Mouse (Mus musculus): ENCODE data around the gene Col25a1. TPM values are rescaled to one million over a fixed set of nuclear protein-coding genes. Genes with fewer than 3 reads are reported as not detected.

The Col25a1 gene
- polyA plus RNA-seq, 1 experiment: 0.05 TPM

DNA sequence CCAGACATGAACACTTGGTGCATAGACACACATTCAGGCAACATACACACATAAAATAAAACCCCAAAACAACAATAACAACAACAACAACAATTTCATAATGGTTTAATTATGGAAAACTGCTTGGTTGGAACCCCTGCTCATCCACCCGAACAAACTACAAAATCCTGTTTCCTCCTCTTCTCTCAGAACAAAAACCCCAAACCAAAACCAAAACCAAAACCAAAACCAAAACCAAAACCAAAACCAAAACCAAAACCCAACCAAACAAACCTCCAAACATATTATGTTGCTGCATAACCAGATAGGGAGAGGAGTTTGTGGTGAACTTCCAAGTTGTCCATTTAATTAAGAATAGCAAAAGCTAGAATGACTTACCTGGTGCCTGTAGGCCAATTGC lies 17.9 kb downstream of the Col25a1 start:
- no peaks in the 10 kb centered on the region for H3K36me3 ChIP-seq (ENCODE audit: control insufficient read depth, insufficient read depth)
- no peak for TF ChIP-seq USF1 (IDR thresholded peaks at IDR 0.05; ENCODE audit: low read depth)
- no peak for TF ChIP-seq CTCF (IDR thresholded peaks at IDR 0.05; ENCODE audit: control insufficient read depth, insufficient read depth, insufficient read length)
- TF ChIP-seq MYOG (IDR thresholded peaks at IDR 0.05; ENCODE audit: control insufficient read depth, extremely low read depth, insufficient read length): no peak
- TF ChIP-seq FOSL1 (IDR thresholded peaks at IDR 0.05; ENCODE audit: insufficient read depth, low read length, poor library complexity, severe bottlenecking): no peak
- no peak for TF ChIP-seq CEBPB (IDR thresholded peaks at IDR 0.05; ENCODE audit: low read depth)
- TF ChIP-seq MYOD1 (IDR thresholded peaks at IDR 0.05; ENCODE audit: control insufficient read depth, insufficient read length, low read depth): no peak
- no peak for TF ChIP-seq MAX (IDR thresholded peaks at IDR 0.05)
- no peaks in the 10 kb centered on the region for H3K79me3 ChIP-seq (ENCODE audit: low read depth)
- H3ac ChIP-seq (ENCODE audit: control insufficient read depth, insufficient read length, low read depth): no peak overlapping the region
- H3K4me3 ChIP-seq (ENCODE audit: insufficient read depth, poor library complexity, severe bottlenecking): no peak overlapping the region
- no peaks in the 10 kb centered on the region for H3K27me3 ChIP-seq (ENCODE audit: control insufficient read depth, insufficient read depth, insufficient read length)
- H3K79me2 ChIP-seq (ENCODE audit: control insufficient read depth, insufficient read depth): no peaks in the 10 kb centered on the region

DNA sequence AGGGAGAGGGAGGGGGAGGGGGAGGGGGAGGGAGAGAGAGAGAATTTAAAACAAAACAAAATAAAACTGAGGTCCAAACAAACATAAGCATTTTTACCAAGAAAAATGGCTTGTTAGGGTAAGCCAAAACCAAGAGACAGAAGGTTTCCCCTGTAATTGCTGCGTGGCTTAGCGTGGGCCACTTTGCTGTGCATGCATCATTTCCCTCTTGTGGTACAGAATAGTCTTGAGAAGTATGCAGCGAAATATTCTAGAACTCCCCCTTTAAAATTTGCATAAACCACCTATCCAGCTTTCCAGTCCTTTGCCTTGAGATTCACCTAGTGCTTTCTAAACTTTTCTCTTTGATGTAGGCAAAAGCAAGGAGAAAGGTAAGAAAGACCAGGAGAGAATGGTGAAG lies 21.8 kb downstream of the Col25a1 start:
- Histone ChIP-seq H3K27me3 (ENCODE audit: control insufficient read depth, insufficient read depth, insufficient read length) (no peaks in the 10 kb centered on the region), H3ac (ENCODE audit: control insufficient read depth, insufficient read length, low read depth) (no peak overlapping the region), H3K36me3 (ENCODE audit: control insufficient read depth, insufficient read depth) (no peaks in the 10 kb centered on the region), H3K4me3 (ENCODE audit: insufficient read depth, poor library complexity, severe bottlenecking) (no peak overlapping the region), H3K79me3 (ENCODE audit: low read depth) (no peaks in the 10 kb centered on the region), H3K79me2 (ENCODE audit: control insufficient read depth, insufficient read depth) (no peaks in the 10 kb centered on the region)
- TF ChIP-seq MYOG (IDR thresholded peaks at IDR 0.05; ENCODE audit: control insufficient read depth, extremely low read depth, insufficient read length) (no peak), FOSL1 (IDR thresholded peaks at IDR 0.05; ENCODE audit: insufficient read depth, low read length, poor library complexity, severe bottlenecking) (no peak), CEBPB (IDR thresholded peaks at IDR 0.05; ENCODE audit: low read depth) (no peak), USF1 (IDR thresholded peaks at IDR 0.05; ENCODE audit: low read depth) (no peak), MYOD1 (IDR thresholded peaks at IDR 0.05; ENCODE audit: control insufficient read depth, insufficient read length, low read depth) (no peak), MAX (IDR thresholded peaks at IDR 0.05) (no peak), CTCF (IDR thresholded peaks at IDR 0.05; ENCODE audit: control insufficient read depth, insufficient read depth, insufficient read length) (no peak)

- no peak overlapping the region for H3ac ChIP-seq (ENCODE audit: control insufficient read depth, insufficient read length, low read depth)
- H3K27me3 ChIP-seq (ENCODE audit: control insufficient read depth, insufficient read depth, insufficient read length): no peaks in the 10 kb centered on the region
- no peak for TF ChIP-seq MAX (IDR thresholded peaks at IDR 0.05)
- no peak for TF ChIP-seq CTCF (IDR thresholded peaks at IDR 0.05; ENCODE audit: control insufficient read depth, insufficient read depth, insufficient read length)
- H3K79me3 ChIP-seq (ENCODE audit: low read depth): no peaks in the 10 kb centered on the region
- H3K36me3 ChIP-seq (ENCODE audit: control insufficient read depth, insufficient read depth): no peaks in the 10 kb centered on the region
- H3K4me3 ChIP-seq (ENCODE audit: insufficient read depth, poor library complexity, severe bottlenecking): no peak overlapping the region
- no peaks in the 10 kb centered on the region for H3K79me2 ChIP-seq (ENCODE audit: control insufficient read depth, insufficient read depth)
Observed at GRCm38 (mm10) chr3:130157551-130157950, 26.2 kb downstream of the Col25a1 start.

DNA sequence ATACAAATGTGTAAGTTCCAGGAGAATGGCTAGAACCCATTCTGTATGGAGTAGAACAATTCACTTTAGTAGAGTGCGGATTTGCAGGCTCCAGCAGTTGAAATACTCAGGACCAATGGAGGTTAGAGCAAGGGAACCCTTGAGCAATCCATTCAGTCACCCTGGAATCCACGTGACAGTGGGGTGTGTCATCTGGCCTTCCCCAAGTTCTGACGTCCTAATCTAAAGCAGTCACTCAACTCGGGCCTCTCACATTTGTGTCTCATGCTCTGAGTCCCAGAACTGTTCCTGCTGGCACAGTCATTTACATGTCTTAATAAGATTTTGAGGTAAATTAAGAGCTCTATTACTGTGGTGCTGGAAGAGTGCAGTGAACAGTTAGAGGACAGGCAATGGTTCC lies 28.6 kb downstream of the Col25a1 start:
- Histone ChIP-seq H3K79me2 (ENCODE audit: control insufficient read depth, insufficient read depth) (no peaks in the 10 kb centered on the region), H3ac (ENCODE audit: control insufficient read depth, insufficient read length, low read depth) (no peak overlapping the region), H3K27me3 (ENCODE audit: control insufficient read depth, insufficient read depth, insufficient read length) (no peaks in the 10 kb centered on the region), H3K4me3 (ENCODE audit: insufficient read depth, poor library complexity, severe bottlenecking) (no peak overlapping the region), H3K36me3 (ENCODE audit: control insufficient read depth, insufficient read depth) (no peaks in the 10 kb centered on the region), H3K79me3 (ENCODE audit: low read depth) (no peaks in the 10 kb centered on the region)
- TF ChIP-seq CEBPB (IDR thresholded peaks at IDR 0.05; ENCODE audit: low read depth): no peak
- TF ChIP-seq USF1 (IDR thresholded peaks at IDR 0.05; ENCODE audit: low read depth): no peak
- TF ChIP-seq FOSL1 (IDR thresholded peaks at IDR 0.05; ENCODE audit: insufficient read depth, low read length, poor library complexity, severe bottlenecking): no peak
- no peak for TF ChIP-seq CTCF (IDR thresholded peaks at IDR 0.05; ENCODE audit: control insufficient read depth, insufficient read depth, insufficient read length)
- no peak for TF ChIP-seq MYOG (IDR thresholded peaks at IDR 0.05; ENCODE audit: control insufficient read depth, extremely low read depth, insufficient read length)
- TF ChIP-seq MYOD1 (IDR thresholded peaks at IDR 0.05; ENCODE audit: control insufficient read depth, insufficient read length, low read depth): no peak
- no peak for TF ChIP-seq MAX (IDR thresholded peaks at IDR 0.05)

GRCm38 (mm10) chr3:130160902-130161301 lies 29.6 kb downstream of the Col25a1 start:
- no peak overlapping the region for H3K4me3 ChIP-seq (ENCODE audit: insufficient read depth, poor library complexity, severe bottlenecking)
- no peaks in the 10 kb centered on the region for H3K79me3 ChIP-seq (ENCODE audit: low read depth)
- H3K36me3 ChIP-seq (ENCODE audit: control insufficient read depth, insufficient read depth): no peaks in the 10 kb centered on the region
- H3ac ChIP-seq (ENCODE audit: control insufficient read depth, insufficient read length, low read depth): no peak overlapping the region
- no peak for TF ChIP-seq MAX (IDR thresholded peaks at IDR 0.05)
- TF ChIP-seq MYOG (IDR thresholded peaks at IDR 0.05; ENCODE audit: control insufficient read depth, extremely low read depth, insufficient read length): no peak
- TF ChIP-seq USF1 (IDR thresholded peaks at IDR 0.05; ENCODE audit: low read depth): no peak
- no peak for TF ChIP-seq MYOD1 (IDR thresholded peaks at IDR 0.05; ENCODE audit: control insufficient read depth, insufficient read length, low read depth)
- TF ChIP-seq CEBPB (IDR thresholded peaks at IDR 0.05; ENCODE audit: low read depth): no peak
- TF ChIP-seq CTCF (IDR thresholded peaks at IDR 0.05; ENCODE audit: control insufficient read depth, insufficient read depth, insufficient read length): no peak
- no peak for TF ChIP-seq FOSL1 (IDR thresholded peaks at IDR 0.05; ENCODE audit: insufficient read depth, low read length, poor library complexity, severe bottlenecking)
- H3K27me3 ChIP-seq (ENCODE audit: control insufficient read depth, insufficient read depth, insufficient read length): no peaks in the 10 kb centered on the region
- no peaks in the 10 kb centered on the region for H3K79me2 ChIP-seq (ENCODE audit: control insufficient read depth, insufficient read depth)

DNA sequence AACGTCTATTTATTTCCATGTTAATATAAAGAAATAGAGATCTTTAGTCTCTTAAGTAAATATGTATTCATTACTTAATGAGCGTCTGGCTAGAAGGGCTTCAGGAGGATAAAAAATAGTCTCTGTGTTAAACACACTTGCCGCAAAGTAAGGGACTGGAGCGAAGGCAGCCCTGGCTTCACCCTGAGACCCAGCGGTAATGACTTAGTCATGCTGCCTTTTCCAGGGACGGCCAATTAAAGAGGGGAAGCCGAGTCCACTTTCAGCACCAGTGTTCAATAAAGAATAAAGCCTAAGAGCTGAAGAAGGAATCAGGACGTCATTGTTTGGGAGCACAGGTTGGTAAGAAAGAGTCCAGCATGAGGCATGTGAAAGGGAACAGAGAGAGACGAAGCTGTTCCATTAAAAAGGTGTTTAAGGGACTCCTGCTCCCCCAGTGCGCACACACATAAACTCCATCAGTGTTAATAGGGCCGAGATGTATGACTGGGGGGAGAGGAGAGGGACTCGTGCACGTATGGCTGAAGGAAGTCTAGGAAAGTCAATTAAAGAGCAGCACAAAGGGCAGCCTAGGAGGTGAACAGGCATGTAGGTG lies 30.1 kb downstream of the Col25a1 start:
- Histone ChIP-seq H3ac (ENCODE audit: control insufficient read depth, insufficient read length, low read depth) (no peak overlapping the region), H3K4me3 (ENCODE audit: insufficient read depth, poor library complexity, severe bottlenecking) (no peak overlapping the region), H3K79me3 (ENCODE audit: low read depth) (no peaks in the 10 kb centered on the region), H3K27me3 (ENCODE audit: control insufficient read depth, insufficient read depth, insufficient read length) (no peaks in the 10 kb centered on the region), H3K79me2 (ENCODE audit: control insufficient read depth, insufficient read depth) (no peaks in the 10 kb centered on the region), H3K36me3 (ENCODE audit: control insufficient read depth, insufficient read depth) (no peaks in the 10 kb centered on the region)
- no peak for TF ChIP-seq MAX (IDR thresholded peaks at IDR 0.05)

Measured in C2C12 (cell line).